Mouse (Mus musculus) MN1 (cell line): ENCODE data around the gene Hinfp.

Source experiments
- DNase-seq: peaks from one replicate; pipeline ENCODE4 v3.0.0-alpha.2; 2016; ENCODE audit warnings: low spot score

Gene Hinfp

DNA sequence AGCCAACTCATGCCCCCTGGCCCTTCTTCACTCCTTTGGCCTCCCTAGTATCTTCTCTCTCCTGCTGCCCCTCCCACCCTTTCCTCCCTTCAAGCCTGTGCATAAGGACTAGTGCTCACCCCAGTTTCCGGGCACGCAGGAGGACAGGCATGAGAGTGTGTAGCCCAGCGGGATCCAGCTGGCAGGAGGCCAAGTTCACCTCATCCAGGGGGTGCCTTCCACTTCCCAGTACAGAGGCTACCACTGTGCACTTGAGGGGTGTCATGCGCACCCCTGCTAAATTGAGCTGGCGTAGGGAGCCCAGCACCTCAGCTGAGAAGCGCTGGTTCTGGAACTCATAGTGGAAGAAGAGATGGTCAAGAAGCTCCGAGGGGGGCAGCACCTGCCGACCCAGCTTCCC is 49.3 kb downstream of the Hinfp start:
- no peak for DNase-seq

DNA sequence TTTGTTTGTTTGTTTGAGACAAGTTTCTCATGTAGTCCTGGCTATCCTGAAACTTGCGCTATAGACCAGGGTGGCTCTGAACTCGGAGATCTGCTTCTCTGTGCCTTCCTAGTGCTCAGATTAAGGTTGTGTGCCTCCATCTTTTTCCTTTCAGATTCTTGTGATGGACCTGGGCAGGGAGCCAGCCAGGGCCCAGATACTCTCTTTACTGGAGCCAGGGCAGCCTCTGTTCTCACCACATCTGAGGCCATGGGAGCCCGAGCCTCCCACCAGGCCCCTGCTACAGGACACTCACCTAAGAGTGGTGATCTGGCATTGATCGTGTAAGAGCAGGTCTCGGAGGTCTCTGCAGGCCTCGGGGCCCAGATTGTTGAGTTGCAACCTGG is 50.3 kb downstream of the Hinfp start:
- peak; percentile 48 for DNase-seq

DNA sequence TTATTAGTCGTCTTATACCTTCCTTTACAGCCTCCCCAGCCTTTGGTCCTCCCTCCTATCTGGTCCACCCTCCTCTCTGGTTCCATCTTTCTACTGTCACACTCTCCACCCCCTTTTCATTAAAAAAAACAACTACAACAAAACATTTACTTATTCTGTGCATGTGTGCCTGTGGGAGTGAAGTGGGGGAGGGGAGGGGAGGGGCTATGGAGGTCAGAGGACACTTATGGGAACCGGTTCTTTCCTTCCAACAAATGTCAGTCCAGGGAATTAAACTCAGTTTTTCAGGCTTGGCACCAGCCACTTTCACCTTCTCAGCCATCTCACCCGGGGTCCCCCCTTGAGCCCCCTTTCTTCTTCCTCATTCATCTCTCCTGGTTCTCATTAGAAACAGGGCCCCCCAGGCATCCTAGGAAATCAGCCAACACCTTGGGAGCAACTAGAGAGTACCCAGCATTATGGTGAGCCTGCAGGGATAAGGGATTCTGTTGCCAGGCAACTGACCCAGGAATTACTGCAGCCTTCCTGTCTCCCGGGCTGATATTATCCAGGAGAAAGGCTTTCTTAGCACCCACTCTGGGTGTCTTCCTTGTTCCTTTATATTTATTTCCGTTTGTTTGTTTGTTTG is 50.8 kb downstream of the Hinfp start:
- peak; percentile 61 for DNase-seq

DNA sequence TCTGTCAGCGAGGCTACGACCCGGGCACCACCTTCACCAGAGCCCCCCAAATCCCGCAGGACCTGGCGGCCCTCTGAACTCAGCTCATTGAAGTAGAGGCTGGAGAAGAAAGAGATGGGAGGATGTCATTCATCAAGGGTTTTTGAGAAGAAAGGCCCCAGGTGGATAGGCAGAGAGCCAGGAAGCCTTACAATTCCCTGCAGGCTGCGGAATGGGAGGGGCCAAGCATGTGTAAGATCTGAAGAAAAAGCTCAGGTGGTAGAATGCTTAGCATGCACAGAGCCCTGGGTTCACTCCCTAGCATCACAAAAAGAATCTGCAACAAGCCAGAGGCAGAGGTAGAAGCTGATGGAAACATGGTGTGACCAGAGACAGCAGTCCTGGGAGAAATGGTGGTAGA is 52.0 kb downstream of the Hinfp start:
- DNase-seq: no peak

DNA sequence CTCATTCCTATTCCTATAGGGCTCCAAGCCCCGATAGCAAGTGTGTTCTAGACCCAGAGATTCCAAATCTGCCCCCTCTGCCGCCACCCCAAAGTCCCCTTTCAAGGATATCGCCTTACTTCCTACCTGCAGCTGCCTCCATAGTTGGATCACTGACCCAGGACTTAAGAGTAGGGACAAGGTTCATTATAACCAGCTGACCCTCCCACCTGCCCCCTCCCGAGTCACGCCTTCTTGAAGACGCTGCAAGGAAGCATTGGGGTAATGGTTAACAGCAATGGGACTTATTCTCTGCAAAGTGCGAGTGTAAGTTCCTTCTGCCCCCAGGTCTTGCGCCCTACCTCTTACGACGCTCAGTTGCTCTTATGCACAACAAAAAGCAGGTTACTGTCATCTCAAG is 54.2 kb downstream of the Hinfp start, which contains the start of gene Pdzd3:
TSS of gene Pdzd3 (minus strand) at position 158 of the 400 bp plus-strand sequence.
- no peak for DNase-seq

DNA sequence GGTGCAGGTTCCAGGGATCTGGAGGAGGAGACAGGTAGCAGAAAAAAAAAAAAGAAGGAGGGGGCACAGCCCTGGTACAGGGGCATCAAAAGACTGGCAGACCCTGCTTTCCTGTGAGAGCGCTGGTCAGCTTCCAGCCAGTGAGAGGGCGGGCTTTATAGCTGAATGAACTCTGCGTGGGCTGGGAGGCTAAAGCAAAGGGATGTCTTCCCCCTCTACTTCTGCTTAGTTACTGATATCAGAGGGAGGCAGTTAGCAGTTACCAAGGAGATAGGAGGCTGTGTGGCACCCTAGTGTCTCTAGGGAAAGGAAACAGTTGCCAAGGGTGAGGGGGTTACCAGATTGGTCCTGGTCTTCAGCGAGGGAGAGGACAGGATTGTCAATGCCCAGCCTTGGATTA is 55.0 kb downstream of the Hinfp start:
- DNase-seq: no peak

DNA sequence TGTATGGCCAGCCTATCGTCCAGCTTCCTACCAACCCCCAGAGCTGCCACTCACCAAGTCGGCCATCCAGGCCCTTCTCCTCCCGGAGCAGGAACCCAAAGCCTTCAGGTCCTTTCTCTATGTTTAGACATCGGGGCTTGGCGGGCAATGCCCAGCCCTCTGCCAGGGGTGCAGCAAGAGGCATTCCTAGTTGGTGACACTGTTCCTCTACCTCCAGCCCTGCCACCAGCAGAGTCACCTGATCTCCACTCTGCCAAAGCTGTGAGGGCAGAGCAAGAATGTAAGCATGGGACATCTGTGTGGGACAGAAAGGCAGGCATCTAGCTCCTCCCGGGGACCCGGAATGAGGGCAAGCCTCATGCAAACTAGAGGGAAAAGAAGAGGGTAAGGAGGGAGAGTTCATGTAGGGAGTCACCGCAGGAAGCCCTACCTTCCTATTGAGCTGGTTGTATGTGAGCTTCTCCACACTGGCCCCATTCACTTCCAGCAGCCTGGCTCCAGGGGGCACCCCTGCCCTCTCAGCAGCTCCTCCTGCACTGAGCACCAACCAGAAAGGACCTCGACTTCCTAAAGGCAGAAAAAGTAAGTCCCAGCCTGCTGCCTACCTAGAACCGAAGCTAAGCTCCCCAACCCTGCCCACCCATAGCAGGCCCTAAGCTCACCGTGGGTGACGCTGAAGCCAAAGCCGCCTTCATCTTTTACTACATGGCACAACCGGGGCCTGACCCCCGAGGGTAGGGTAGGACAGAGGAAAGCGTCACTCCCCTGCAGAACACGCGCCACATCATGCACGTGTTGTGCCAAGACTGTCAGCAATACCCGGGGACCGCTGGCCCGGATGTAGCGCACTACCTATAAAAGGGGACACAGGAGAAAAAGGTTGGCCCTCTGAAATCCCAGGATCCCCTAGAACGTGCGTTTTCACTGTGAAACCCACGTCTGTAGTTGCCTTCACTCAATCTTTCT is 56.0 kb downstream of the Hinfp start:
- peak; percentile 46 for DNase-seq

DNA sequence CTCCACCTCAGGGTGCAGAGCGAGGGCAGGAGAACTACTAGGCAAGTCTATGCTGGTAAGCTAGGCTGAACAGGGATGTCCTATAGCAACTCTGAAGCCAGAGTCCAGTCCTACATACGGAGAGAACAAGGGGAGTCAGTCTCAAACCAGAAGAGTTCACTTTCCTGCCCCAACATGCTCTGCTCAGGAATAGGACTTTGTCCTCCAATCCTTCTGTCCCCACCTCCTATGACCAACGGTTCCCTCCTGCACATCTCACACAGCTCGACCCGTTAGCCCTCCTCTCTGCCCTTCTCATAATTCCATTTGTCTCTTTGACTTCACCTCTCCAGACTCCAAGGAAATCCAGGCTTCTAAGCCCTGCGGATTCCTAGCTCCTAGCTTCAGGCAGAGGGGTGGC is 57.6 kb downstream of the Hinfp start:
- DNase-seq: no peak

DNA sequence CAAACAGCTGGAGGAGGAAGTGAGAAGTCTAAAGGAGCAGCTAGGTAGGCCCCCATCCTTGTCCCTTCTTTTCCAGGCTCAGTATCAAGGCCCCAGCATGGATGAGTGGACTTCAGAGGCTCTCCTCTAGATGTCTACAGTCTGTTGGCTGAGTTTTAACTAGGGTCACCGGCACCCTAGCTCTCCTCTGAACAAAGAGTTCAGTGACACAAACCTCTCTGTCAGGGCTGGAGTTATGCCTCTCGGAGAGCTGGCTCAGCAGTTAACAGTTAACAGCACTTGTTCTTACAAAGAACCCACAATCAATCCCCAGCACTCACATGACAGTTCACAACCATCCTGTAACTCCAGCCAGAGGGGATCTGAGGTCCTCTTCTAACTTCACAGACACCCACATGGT is 61.9 kb downstream of the Hinfp start:
- DNase-seq: no peak
